Mouse (Mus musculus) kidney, adult 8-10 months (tissue): ENCODE measurements around the gene Aox4.
A peak's percentile ranks its signal among the peaks of the same experiment; 100 is the strongest.

ENCODE experiments used
- DNase-seq, 2 experiments: peaks; one replicate each; pipeline ENCODE4 v3.0.0; 2022

Aox4 gene

GRCm38 (mm10) chr1:58303009-58303408 lies 92.8 kb downstream of the Aox4 start:
- no peak for DNase-seq

- no peak for DNase-seq
These were observed 93.5 kb downstream of the Aox4 start for GRCm38 (mm10) chr1:58303726-58304125.

- no peak for DNase-seq
These were observed 94.1 kb downstream of the Aox4 start for GRCm38 (mm10) chr1:58304296-58304695.

GRCm38 (mm10) chr1:58307181-58307580 lies 97.0 kb downstream of the Aox4 start:
- DNase-seq = peak; percentile 32 to 61

- no peak for DNase-seq
These were observed 98.4 kb downstream of the Aox4 start for GRCm38 (mm10) chr1:58308594-58308993.

- no peak for DNase-seq
These were observed 99.7 kb downstream of the Aox4 start for GRCm38 (mm10) chr1:58309853-58310252.

- DNase-seq = no peak
These were observed 101.1 kb downstream of the Aox4 start for GRCm38 (mm10) chr1:58311221-58311864.

- no peak for DNase-seq
These were observed 103.0 kb downstream of the Aox4 start for GRCm38 (mm10) chr1:58313173-58313572.

- DNase-seq = no peak
These were observed 105.3 kb downstream of the Aox4 start for GRCm38 (mm10) chr1:58315532-58315931.
